In the genomic region with DNA sequence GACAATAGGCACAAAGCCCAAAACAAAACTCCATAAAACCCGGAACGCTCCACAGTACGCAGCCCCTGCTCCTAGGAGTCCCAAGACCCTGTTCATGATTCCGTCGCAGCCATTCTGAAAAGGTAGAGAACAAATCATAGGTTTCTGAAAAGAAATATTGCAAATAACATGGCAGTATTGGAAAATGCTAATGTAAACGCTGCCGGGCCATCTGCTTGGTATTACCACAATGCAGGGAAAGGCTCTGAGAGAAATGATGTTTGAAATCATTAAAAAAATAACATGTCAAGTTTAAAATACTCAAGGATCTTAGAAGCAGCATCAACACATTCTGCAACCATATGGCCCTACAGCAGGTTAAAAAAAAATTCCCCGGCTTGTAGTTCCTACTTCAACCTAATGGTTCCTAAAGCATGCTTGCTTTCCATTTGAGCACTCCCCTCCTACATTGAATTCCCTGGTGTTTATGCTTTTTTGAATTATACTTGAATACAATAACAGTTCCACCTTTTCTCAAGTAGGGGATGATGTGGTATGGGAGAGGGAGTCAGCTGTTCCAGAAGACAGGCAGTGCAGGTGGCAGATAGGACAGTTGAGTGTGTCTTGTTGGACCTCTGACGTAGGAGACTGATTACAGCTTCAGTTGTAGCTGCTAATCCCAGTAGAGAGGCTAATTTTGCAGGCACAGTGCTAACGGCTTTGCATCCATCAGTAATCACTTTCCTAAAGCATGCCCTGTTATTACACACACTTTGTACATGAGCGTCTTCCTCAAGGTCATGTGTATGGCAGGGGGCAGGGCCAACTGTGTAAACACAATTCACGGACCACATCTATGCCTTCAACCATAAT, we compare ENCODE assay signal across 14 mouse cellular contexts.
A peak's percentile ranks its signal among the peaks of the same experiment; 100 is the strongest.
DNase-seq lines count a peak whose midpoint lies in the region; ATAC-seq and TF ChIP-seq lines count a peak whose summit lies in the region.
"Had no signal": no experiment of that assay in that cellular context is flagged by ENCODE, and none has a peak within 500 bp of the region (broad histone marks: within the 10 kb centered on the region; RNA-seq: fewer than 3 reads in every experiment).

No protein-coding gene starts in this region.

- no peaks in the 10 kb centered on the region for H3K9me3 ChIP-seq in heart, embryonic 16.5 days (replicated peaks; ENCODE audit: control insufficient read depth, low read length)
- no peaks in the 10 kb centered on the region for H3K9me3 ChIP-seq in embryonic facial prominence, embryonic 14.5 days (ENCODE audit: control insufficient read depth, low read length)
- H3K9me3 ChIP-seq in hindbrain, embryonic 13.5 days = no peaks in the 10 kb centered on the region
- no peaks in the 10 kb centered on the region for H3K9me3 ChIP-seq in midbrain, embryonic 13.5 days
- H3K9me3 ChIP-seq: intestine, embryonic 15.5 days had no signal

- DNase-seq in heart, postnatal 25 days (ENCODE audit: low spot score) = no peak
- no peak for DNase-seq in embryonic facial prominence, embryonic 14.5 days (ENCODE audit: low spot score)
- DNase-seq in liver = no peak
- no peak for DNase-seq in B cell, adult 2 months
- DNase-seq in gastrocnemius, adult 2 months = no peak
- DNase-seq: left cerebral cortex, postnatal 4 days; right cerebral cortex, postnatal 4 days had no signal

- WGBS in heart, embryonic 16.5 days = 78% methylated on average over 12 of the region's 12 CpGs
- 69% methylated on average over 12 of the region's 12 CpGs for WGBS in embryonic facial prominence, embryonic 14.5 days
- 46% methylated on average over 12 of the region's 12 CpGs for WGBS in hindbrain, embryonic 13.5 days
- WGBS in midbrain, embryonic 13.5 days = 64% methylated on average over 12 of the region's 12 CpGs

- no peak overlapping the region for H3K4me3 ChIP-seq in heart, embryonic 16.5 days (ENCODE audit: low read length)
- no peak overlapping the region for H3K4me3 ChIP-seq in embryonic facial prominence, embryonic 14.5 days (ENCODE audit: low read depth, low read length)
- H3K4me3 ChIP-seq in hindbrain, embryonic 13.5 days = no peak overlapping the region
- H3K4me3 ChIP-seq in midbrain, embryonic 13.5 days (replicated peaks) = no peak overlapping the region
- H3K4me3 ChIP-seq in gastrocnemius, adult 2 months = no peak overlapping the region
- H3K4me3 ChIP-seq: erythroblast, embryonic 14.5 days; intestine, embryonic 15.5 days had no signal

- TF ChIP-seq CTCF in gastrocnemius, adult 2 months (IDR thresholded peaks at IDR 0.05) = no peak

- peak; percentile 49 for ATAC-seq in heart, embryonic 16.5 days (replicated peaks; ENCODE audit: extremely low read depth, insufficient read depth, low FRiP score)
- ATAC-seq in embryonic facial prominence, embryonic 14.5 days (ENCODE audit: low read depth) = no peak
- peak; percentile 55; the same call in 1 of the 2 replicates for ATAC-seq in hindbrain, embryonic 13.5 days (ENCODE audit: low FRiP score)
- ATAC-seq in midbrain, embryonic 13.5 days = 0 out of 2 replicates have a peak, but pooled peaks have one; percentile 48
- ATAC-seq: CD4-positive, CD25-positive, alpha-beta regulatory T cell, adult 4 months; intestine, embryonic 15.5 days; lung, postnatal 0 days had no signal

- H3K9ac ChIP-seq in heart, embryonic 16.5 days (ENCODE audit: low read length) = no peak overlapping the region
- no peak overlapping the region for H3K9ac ChIP-seq in embryonic facial prominence, embryonic 14.5 days (ENCODE audit: low read depth, low read length)
- H3K9ac ChIP-seq in hindbrain, embryonic 13.5 days = no peak overlapping the region
- no peak overlapping the region for H3K9ac ChIP-seq in midbrain, embryonic 13.5 days (replicated peaks)
- H3K9ac ChIP-seq: intestine, embryonic 15.5 days had no signal

- no peaks in the 10 kb centered on the region for H3K4me1 ChIP-seq in heart, embryonic 16.5 days (ENCODE audit: control insufficient read depth, insufficient read depth, low read length)
- H3K4me1 ChIP-seq in embryonic facial prominence, embryonic 14.5 days (ENCODE audit: control insufficient read depth, insufficient read depth, low read length) = 0 out of 2 replicates have a peak, but pooled peaks cover 7% of the 10 kb centered on the region
- H3K4me1 ChIP-seq in hindbrain, embryonic 13.5 days (replicated peaks) = peaks cover 31% of the 10 kb centered on the region
- H3K4me1 ChIP-seq in midbrain, embryonic 13.5 days (replicated peaks) = peaks cover 22% of the 10 kb centered on the region
- H3K4me1 ChIP-seq: intestine, embryonic 15.5 days had no signal

- H3K27ac ChIP-seq in heart, embryonic 16.5 days (ENCODE audit: low read length) = no peak overlapping the region
- 0 out of 2 replicates have a peak overlapping the region, but pooled peaks have one; percentile 5 for H3K27ac ChIP-seq in embryonic facial prominence, embryonic 14.5 days (replicated peaks; ENCODE audit: low read depth, low read length)
- peak overlapping the region; percentile 83 for H3K27ac ChIP-seq in hindbrain, embryonic 13.5 days
- H3K27ac ChIP-seq in midbrain, embryonic 13.5 days = peak overlapping the region; percentile 59
- H3K27ac ChIP-seq in gastrocnemius, adult 2 months = no peak overlapping the region
- H3K27ac ChIP-seq: intestine, embryonic 15.5 days had no signal

- no peaks in the 10 kb centered on the region for H3K27me3 ChIP-seq in heart, embryonic 16.5 days (ENCODE audit: control insufficient read depth, insufficient read depth, low read length)
- H3K27me3 ChIP-seq in embryonic facial prominence, embryonic 14.5 days (replicated peaks; ENCODE audit: control insufficient read depth, insufficient read depth, low read length) = no peaks in the 10 kb centered on the region
- no peaks in the 10 kb centered on the region for H3K27me3 ChIP-seq in hindbrain, embryonic 13.5 days
- H3K27me3 ChIP-seq in midbrain, embryonic 13.5 days = no peaks in the 10 kb centered on the region
- H3K27me3 ChIP-seq: intestine, embryonic 15.5 days had no signal

- no peaks in the 10 kb centered on the region for H3K36me3 ChIP-seq in heart, embryonic 16.5 days (ENCODE audit: control insufficient read depth, insufficient read depth)
- 0 out of 2 replicates have a peak, but pooled peaks cover 6% of the 10 kb centered on the region for H3K36me3 ChIP-seq in embryonic facial prominence, embryonic 14.5 days (ENCODE audit: control insufficient read depth, insufficient read depth, low read length)
- no peaks in the 10 kb centered on the region; the same call in 1 of the 2 replicates for H3K36me3 ChIP-seq in hindbrain, embryonic 13.5 days
- H3K36me3 ChIP-seq in midbrain, embryonic 13.5 days = no peaks in the 10 kb centered on the region
- H3K36me3 ChIP-seq: intestine, embryonic 15.5 days had no signal

- no peak overlapping the region for H3K4me2 ChIP-seq in heart, embryonic 16.5 days (ENCODE audit: low read depth, low read length)
- no peak overlapping the region for H3K4me2 ChIP-seq in embryonic facial prominence, embryonic 14.5 days (ENCODE audit: low read depth, low read length)
- H3K4me2 ChIP-seq in hindbrain, embryonic 13.5 days = no peak overlapping the region; the same call in 1 of the 2 replicates
- no peak overlapping the region for H3K4me2 ChIP-seq in midbrain, embryonic 13.5 days (replicated peaks)
- H3K4me2 ChIP-seq: intestine, embryonic 15.5 days had no signal

- intact Hi-C loops in heart, postnatal 25 days (cut with DNase I) = no loop called here
- intact Hi-C loops in gastrocnemius, adult 2 months (cut with DNase I) = no loop called here

Comparison
In these comparisons a context has a peak if more than half of its experiments do, and no peak if none do; other contexts are left out.
1. H3K27ac ChIP-seq: peak in embryonic facial prominence, embryonic 14.5 days (single experiment), hindbrain, embryonic 13.5 days (single experiment) and midbrain, embryonic 13.5 days (single experiment); none in heart, embryonic 16.5 days (single experiment) and gastrocnemius, adult 2 months (single experiment).